Mouse (Mus musculus) cortical plate, adult 2 months (tissue): ENCODE results near the gene Spsb2.

Experiments used
- CTCF ChIP-seq: fragments of 200-500 bp; IDR thresholded peaks from 2 replicates; pipeline ENCODE4 v1.5.1; 2011; ENCODE audit warnings: mild to moderate bottlenecking, control low read depth, low read length; ENCODE audit not compliant: insufficient read depth; ENCODE audit errors: extremely low read depth
- POLR2A ChIP-seq: fragments of 200-500 bp; IDR thresholded peaks from 2 replicates; pipeline ENCODE4 v1.6.1; 2011; ENCODE audit warnings: mild to moderate bottlenecking, low read length, control low read depth; ENCODE audit not compliant: insufficient read depth; ENCODE audit errors: extremely low read depth

DNA sequence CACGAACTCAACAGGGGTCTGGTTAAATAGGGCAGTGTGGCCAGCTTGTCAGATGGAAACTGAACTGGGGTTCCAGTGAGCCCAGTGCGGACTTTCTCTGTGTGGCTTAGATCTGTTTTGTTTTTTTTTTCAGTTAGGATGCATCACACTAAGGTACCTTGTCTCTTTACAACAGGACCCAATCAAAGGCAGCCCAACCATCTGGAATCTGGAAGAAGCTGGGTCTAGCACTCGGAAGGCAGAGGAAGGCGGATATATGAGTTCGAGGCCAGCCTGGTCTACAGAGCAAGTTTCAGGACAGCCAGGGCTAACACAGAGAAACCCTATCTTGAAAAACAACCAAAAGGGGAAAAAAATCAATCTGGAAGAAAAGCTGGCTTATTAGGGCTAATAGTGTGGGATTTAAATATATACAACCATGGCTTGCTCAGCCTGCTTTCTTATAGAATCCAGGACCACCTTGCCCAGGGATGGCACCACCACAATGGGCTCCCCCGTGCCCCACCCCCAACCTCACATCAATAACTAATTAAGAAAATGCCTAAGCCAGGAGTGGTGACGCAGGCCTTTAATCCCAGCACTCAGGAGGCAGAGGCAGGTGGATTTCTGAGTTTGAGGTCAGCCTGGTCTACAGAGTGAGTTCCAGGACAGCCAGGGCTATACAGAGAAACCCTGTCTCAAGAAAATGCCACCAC lies 1.9 kb upstream of the Spsb2 start:
- TF ChIP-seq POLR2A (no peak), CTCF (no peak)
